ENCODE assay signal across 8 mouse cellular contexts in genomic region chr10:83354333-83354719, GRCm38 (mm10). TPM values are rescaled to one million over a fixed set of nuclear protein-coding genes. Genes with fewer than 3 reads are reported as not detected.
DNase-seq lines count a peak whose midpoint lies in the region; ATAC-seq and TF ChIP-seq lines count a peak whose summit lies in the region.
"Had no signal": no experiment of that assay in that cellular context is flagged by ENCODE, and none has a peak within 500 bp of the region (broad histone marks: within the 10 kb centered on the region; RNA-seq: fewer than 3 reads in every experiment).

No protein-coding gene starts in this region.

- no peaks in the 10 kb centered on the region for H3K79me2 ChIP-seq in MEL (ENCODE audit: control insufficient read depth, insufficient read depth, low read length, poor library complexity)

- H3K4me1 ChIP-seq in kidney, embryonic 14.5 days (ENCODE audit: control insufficient read depth, insufficient read depth, low read length), result peaks cover 5% of the 10 kb centered on the region; the same call in 1 of the 2 replicates
- H3K4me1 ChIP-seq in MEL (ENCODE audit: control insufficient read depth in 1 of 2, insufficient read depth in 2 of 2, low read length in 2 of 2), result peaks cover 8 to 10% of the 10 kb centered on the region in 2 experiments
- H3K4me1 ChIP-seq in liver, postnatal 0 days (ENCODE audit: insufficient read depth), result peaks cover 14% of the 10 kb centered on the region
- H3K4me1 ChIP-seq: midbrain, embryonic 12.5 days had no signal

- WGBS in kidney, embryonic 14.5 days, result 67% methylated on average over 8 of the region's 8 CpGs
- 52% methylated on average over 8 of the region's 8 CpGs for WGBS in liver, postnatal 0 days (ENCODE audit: insufficient replicate concordance)

- no peak overlapping the region; the same call in 1 of the 2 replicates for H3K27ac ChIP-seq in kidney, embryonic 14.5 days (ENCODE audit: low read depth, low read length)
- no peak overlapping the region for H3K27ac ChIP-seq in MEL (ENCODE audit: control insufficient read depth, low read depth, low read length)
- no peak overlapping the region for H3K27ac ChIP-seq in liver, postnatal 0 days (ENCODE audit: low read depth)
- H3K27ac ChIP-seq: midbrain, embryonic 12.5 days had no signal

- H3K9ac ChIP-seq in kidney, embryonic 14.5 days (ENCODE audit: low read depth, low read length), result no peak overlapping the region
- H3K9ac ChIP-seq in MEL (ENCODE audit: control insufficient read depth, low read depth, low read length, poor library complexity, severe bottlenecking), result no peak overlapping the region
- H3K9ac ChIP-seq in liver, postnatal 0 days (replicated peaks), result no peak overlapping the region
- H3K9ac ChIP-seq: midbrain, embryonic 12.5 days had no signal

- ATAC-seq in kidney, embryonic 14.5 days (ENCODE audit: low FRiP score, low TSS enrichment), result no peak
- no peak for ATAC-seq in liver, postnatal 0 days
- ATAC-seq in granulocyte monocyte progenitor cell, adult 5-6 weeks (replicated peaks; ENCODE audit: poor library complexity, severe bottlenecking), result no peak

- H3K36me3 ChIP-seq in kidney, embryonic 14.5 days (ENCODE audit: control insufficient read depth, insufficient read depth, low read length), result no peaks in the 10 kb centered on the region
- peaks cover 0 to 7% of the 10 kb centered on the region in 2 experiments; a peak in 2 of 4 replicates for H3K36me3 ChIP-seq in MEL (ENCODE audit: control insufficient read depth in 1 of 2, insufficient read depth in 2 of 2, low read length in 2 of 2)
- no peaks in the 10 kb centered on the region for H3K36me3 ChIP-seq in liver, postnatal 0 days (replicated peaks; ENCODE audit: insufficient read depth, low read length)
- H3K36me3 ChIP-seq: midbrain, embryonic 12.5 days had no signal

- no peak for DNase-seq in kidney, adult 18-20 months
- no peak for DNase-seq in MEL (ENCODE audit: low read depth, low spot score)
- peak; percentile 34 to 54 for DNase-seq in cerebellum, postnatal 14 days
- no peak for DNase-seq in liver, postnatal 0 days
- no peak for DNase-seq in spleen, adult 12 weeks (ENCODE audit: low spot score)

- TF ChIP-seq RAD21 in MEL (IDR thresholded peaks at IDR 0.05; ENCODE audit: low read depth, low read length), result peak; percentile 22

- TF ChIP-seq POLR2A in MEL (IDR thresholded peaks at IDR 0.05; ENCODE audit: control insufficient read depth in 1 of 2, insufficient read depth in 1 of 2, low read depth in 1 of 2, low read length in 2 of 2, poor library complexity in 1 of 2), result no peak

- peak in 1 of 3 experiments; percentile 41; a peak in 2 of 6 replicates for TF ChIP-seq CTCF in MEL (IDR thresholded peaks at IDR 0.05 in 2 of 3, conservative IDR thresholded peaks at IDR 0.05 in 1 of 3; ENCODE audit: control insufficient read depth in 1 of 3, insufficient read depth in 1 of 3, low read depth in 2 of 3, low read length in 3 of 3, poor library complexity in 1 of 3, severe bottlenecking in 1 of 3)
- TF ChIP-seq CTCF in liver, postnatal 0 days (IDR thresholded peaks at IDR 0.05; ENCODE audit: low read depth), result peak; percentile 46

- 0 out of 2 replicates have a peak overlapping the region, but pooled peaks have one; percentile 0 for H3K4me2 ChIP-seq in kidney, embryonic 14.5 days (replicated peaks; ENCODE audit: low read depth, low read length)
- H3K4me2 ChIP-seq in liver, postnatal 0 days (ENCODE audit: low read depth, low read length), result peak overlapping the region; percentile 34; the same call in 1 of the 2 replicates
- H3K4me2 ChIP-seq: midbrain, embryonic 12.5 days had no signal

- no peaks in the 10 kb centered on the region for H3K27me3 ChIP-seq in kidney, embryonic 14.5 days (ENCODE audit: control insufficient read depth, insufficient read depth, low read length)
- peaks cover 0 to 9% of the 10 kb centered on the region in 2 experiments; a peak in 1 of 4 replicates for H3K27me3 ChIP-seq in MEL (ENCODE audit: control insufficient read depth in 1 of 2, insufficient read depth in 2 of 2, low read length in 2 of 2)
- H3K27me3 ChIP-seq in liver, postnatal 0 days (ENCODE audit: insufficient read depth, low read length), result no peaks in the 10 kb centered on the region
- H3K27me3 ChIP-seq: midbrain, embryonic 12.5 days had no signal

- H3K9me3 ChIP-seq in kidney, embryonic 14.5 days (ENCODE audit: control insufficient read depth, low read length), result no peaks in the 10 kb centered on the region
- H3K9me3 ChIP-seq in MEL (replicated peaks; ENCODE audit: insufficient read depth, low read length), result no peaks in the 10 kb centered on the region
- no peaks in the 10 kb centered on the region for H3K9me3 ChIP-seq in liver, postnatal 0 days (ENCODE audit: low read length)
- H3K9me3 ChIP-seq: midbrain, embryonic 12.5 days had no signal

- no peak overlapping the region for H3K4me3 ChIP-seq in kidney, embryonic 14.5 days (ENCODE audit: low read length)
- H3K4me3 ChIP-seq in MEL (ENCODE audit: control insufficient read depth in 1 of 2, insufficient read depth in 1 of 2, low read depth in 2 of 2, low read length in 2 of 2), result no peak overlapping the region
- H3K4me3 ChIP-seq in liver, postnatal 0 days (ENCODE audit: low read depth, low read length), result no peak overlapping the region
- H3K4me3 ChIP-seq: midbrain, embryonic 12.5 days had no signal

- TF ChIP-seq EP300 in MEL (IDR thresholded peaks at IDR 0.05; ENCODE audit: low read depth in 1 of 2, low read length in 2 of 2), result no peak
- no peak for TF ChIP-seq EP300 in liver, postnatal 0 days (IDR thresholded peaks at IDR 0.05; ENCODE audit: low read depth)

TF ChIP-seq in MEL, 35 proteins besides CTCF, POLR2A, EP300 and RAD21:
- TF ChIP-seq NRF1 (IDR thresholded peaks at IDR 0.05; ENCODE audit: insufficient read depth, low read depth, low read length, poor library complexity, severe bottlenecking) (no peak), SMC3 (IDR thresholded peaks at IDR 0.05; ENCODE audit: low read depth, low read length) (peak; percentile 40), CHD1 (IDR thresholded peaks at IDR 0.05; ENCODE audit: low read depth, low read length) (no peak), GABPA (IDR thresholded peaks at IDR 0.05; ENCODE audit: low read depth, low read length) (no peak)

RNA-seq across cellular contexts. Expression of gene D10Wsu102e, which starts 5.7 kb away (rescaled TPM):
- 0.69 and 0.89 TPM in 2 replicates for polyA plus RNA-seq in kidney, embryonic 14.5 days (2014; fragmentation: Nextera tagmentation; extraction: Ambion mirVana)
- total RNA-seq in MEL (2012; rRNA removed), result 2.1 and 2.2 TPM in 2 replicates
- 1 to 10 TPM; 1.9 to 2.7 TPM for polyA plus RNA-seq in MEL (2012; ENCODE audit: insufficient read depth in 1 of 2, insufficient read length in 2 of 2, low read depth in 1 of 2, low replicate concordance in 2 of 2, missing spikeins in 1 of 2)
- polyA plus RNA-seq in liver, postnatal 0 days (2015; fragmentation: Nextera tagmentation; extraction: Ambion mirVana), result 0.14 and 0.16 TPM in 2 replicates
- 0.80 and 0.92 TPM in 2 replicates for total RNA-seq in granulocyte monocyte progenitor cell, adult 5-6 weeks (2014; fragmentation: Nextera tagmentation)
- 0.90 and 0.93 TPM in 2 replicates for total RNA-seq in granulocyte monocyte progenitor cell, adult 5-6 weeks (2017)

RNA-seq across cellular contexts. Expression of gene Slc41a2, which starts 16.6 kb away (rescaled TPM):
- polyA plus RNA-seq in kidney, embryonic 14.5 days (2014; fragmentation: Nextera tagmentation; extraction: Ambion mirVana), result 0.24 and 0.50 TPM in 2 replicates
- total RNA-seq in MEL (2012; rRNA removed), result not detected in 2 replicates
- polyA plus RNA-seq in MEL (2012; ENCODE audit: insufficient read depth in 1 of 2, insufficient read length in 2 of 2, low read depth in 1 of 2, low replicate concordance in 2 of 2, missing spikeins in 1 of 2), result not detected
- 0.20 and 0.76 TPM in 2 replicates for polyA plus RNA-seq in liver, postnatal 0 days (2015; fragmentation: Nextera tagmentation; extraction: Ambion mirVana)
- 0.09 TPM in 1 of 2 replicates, not detected in the other for total RNA-seq in granulocyte monocyte progenitor cell, adult 5-6 weeks (2014; fragmentation: Nextera tagmentation)
- total RNA-seq in granulocyte monocyte progenitor cell, adult 5-6 weeks (2017), result not detected in 2 replicates

Comparison
In these comparisons a context has a peak if more than half of its experiments do, and no peak if none do; other contexts are left out.
1. DNase-seq: peak in cerebellum, postnatal 14 days (2 of 2); none in kidney, adult 18-20 months (single experiment), MEL (single experiment), liver, postnatal 0 days (single experiment) and spleen, adult 12 weeks (single experiment).